Mouse (Mus musculus) heart, adult 18-20 months (tissue): Measurements from ENCODE around the gene Hmcn1. TPM values are rescaled to one million over a fixed set of nuclear protein-coding genes. Genes with fewer than 3 reads are reported as not detected.
A peak's percentile ranks its signal among the peaks of the same experiment; 100 is the strongest.

Experiments
- DNase-seq, 2 experiments: peaks; one replicate each; pipeline ENCODE4 v3.0.0; 2021 to 2022; ENCODE audit warnings: mixed read lengths in 1 of 2
- total RNA-seq, 2 experiments: library from RNA; stranded (reverse); gene quantifications; 2 replicates each; pipeline ENCODE4 v1.2.3; 2021

Hmcn1 gene
- total RNA-seq, 2 experiments from 2014 or later = 14.7 to 15.8 TPM

DNA sequence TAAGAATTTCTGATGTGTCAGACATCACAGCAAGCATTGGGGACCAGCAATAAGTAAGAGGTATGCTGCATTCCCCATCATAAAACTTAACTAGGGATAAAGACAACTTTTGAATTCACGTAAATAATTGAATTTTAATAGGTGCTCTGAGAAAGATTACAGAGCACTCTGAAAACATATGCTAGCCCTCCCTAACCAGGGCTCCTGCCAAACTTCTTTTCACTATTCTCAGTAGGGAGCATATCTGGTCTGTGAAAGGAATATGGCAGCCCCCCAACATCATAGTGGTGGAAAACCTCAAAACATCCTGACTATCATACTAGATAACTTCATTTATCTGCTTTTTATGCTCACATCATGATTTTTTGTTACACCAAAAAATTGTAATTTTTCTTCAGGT is 347.9 kb downstream of the Hmcn1 start:
- no peak for DNase-seq

DNA sequence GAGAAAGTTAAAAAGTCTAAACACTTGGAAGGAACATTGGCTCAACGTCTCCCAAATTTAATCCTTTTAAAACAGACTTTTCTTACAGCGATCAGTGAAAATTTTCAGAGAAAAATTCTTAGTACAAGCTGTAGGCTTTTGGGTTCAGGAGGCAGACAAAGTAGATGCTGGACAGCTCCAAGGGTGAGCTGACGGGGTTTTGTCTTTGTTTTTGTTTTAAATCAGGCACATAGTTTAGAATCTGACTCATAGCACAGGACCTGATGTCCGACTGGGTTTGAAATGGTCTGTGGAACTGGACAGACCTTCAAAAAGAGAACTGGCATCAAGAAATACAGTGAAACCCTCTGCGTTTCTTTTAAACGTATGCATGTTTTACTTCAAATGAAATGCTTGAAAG is 353.7 kb downstream of the Hmcn1 start:
- DNase-seq = no peak

DNA sequence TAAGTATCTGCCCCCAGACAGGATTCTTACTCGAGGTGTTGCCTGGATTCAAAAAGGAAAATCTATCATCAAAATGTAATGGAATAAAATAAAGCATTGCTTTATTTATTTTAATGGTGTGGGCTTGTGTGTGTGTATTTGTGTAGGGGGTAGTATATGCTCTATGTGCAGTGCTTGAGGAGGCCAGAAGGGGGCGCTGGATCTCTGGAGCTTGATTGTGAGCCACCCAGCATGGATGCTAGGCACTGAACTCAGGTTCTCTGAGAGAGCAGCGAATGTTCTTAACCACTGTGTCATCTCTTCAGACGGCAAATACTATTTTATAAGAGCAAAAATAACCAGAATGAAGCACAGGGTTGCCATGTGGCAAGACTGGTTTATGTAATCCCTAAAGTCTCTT is 360.7 kb downstream of the Hmcn1 start:
- DNase-seq = no peak

DNA sequence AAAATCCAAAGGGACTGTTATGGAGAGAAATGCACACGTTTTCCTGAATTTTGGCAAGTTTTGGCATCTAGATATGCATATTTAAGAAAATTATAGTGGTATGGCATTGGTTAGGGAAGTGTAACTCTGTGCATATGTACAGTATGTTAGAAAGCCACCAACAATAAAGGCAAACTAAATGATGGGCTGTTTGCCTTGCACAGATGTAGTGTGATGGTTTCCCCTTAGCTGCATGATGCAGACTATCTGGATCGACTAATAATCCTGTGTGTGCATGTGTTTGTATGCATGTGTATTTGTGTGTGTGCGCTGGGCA is 361.4 kb downstream of the Hmcn1 start:
- no peak for DNase-seq

DNA sequence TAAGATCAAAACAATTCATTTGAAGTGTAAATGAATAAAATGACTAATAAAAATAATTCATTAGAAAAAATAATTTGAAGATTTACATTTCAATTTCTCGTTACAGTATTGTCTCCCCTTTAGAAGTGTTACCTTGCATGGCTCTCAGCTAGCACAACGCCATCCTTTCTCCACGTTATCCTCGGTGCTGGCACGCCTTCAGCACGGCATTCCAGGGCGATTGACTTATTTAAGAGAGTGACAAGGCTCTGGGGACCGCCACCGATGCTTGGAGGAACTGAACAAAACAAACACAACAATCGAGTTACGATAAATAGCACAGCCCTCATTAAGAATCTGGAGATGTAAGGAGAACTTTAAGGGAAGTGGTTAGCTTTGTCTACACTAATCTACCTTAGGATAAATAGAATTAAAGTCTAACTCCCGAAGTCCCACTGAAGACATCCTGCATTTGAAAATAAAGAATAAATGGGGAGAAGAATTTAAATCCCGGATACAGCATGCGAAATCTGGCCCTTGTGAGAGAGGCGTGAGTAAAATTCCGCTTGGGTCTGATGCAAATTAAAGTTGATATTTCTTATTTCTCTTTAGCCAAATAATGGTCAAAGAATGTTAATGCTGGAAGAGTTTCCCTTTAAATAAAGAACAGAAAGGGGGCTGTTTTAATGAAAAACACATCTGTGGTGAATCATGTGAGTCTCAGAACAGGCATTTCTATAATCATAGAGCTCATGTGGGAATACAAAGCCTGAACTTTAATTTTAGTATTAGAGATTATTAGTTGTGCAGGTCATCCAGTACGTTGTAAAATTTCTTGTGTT is 362.0 kb downstream of the Hmcn1 start:
- no peak for DNase-seq

DNA sequence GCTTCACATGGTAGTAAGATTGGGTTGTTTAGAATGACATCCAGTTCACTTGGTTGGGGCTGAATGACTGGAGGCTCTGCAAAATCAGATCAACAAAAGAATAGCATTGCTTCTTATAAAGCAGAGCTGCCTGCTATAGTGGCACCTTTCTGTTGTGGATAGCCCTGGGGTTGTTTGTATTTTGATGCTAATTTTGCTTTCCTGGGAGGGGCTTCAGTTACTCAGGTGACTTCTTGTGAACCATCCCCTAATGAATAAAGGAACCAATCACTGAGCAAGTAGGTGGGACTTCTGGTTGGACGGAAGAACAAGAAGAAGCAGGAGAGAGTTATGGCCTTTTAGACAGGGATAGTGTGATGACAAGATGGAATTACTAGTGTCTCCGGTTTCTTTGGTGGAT is 370.0 kb downstream of the Hmcn1 start:
- DNase-seq = no peak

DNA sequence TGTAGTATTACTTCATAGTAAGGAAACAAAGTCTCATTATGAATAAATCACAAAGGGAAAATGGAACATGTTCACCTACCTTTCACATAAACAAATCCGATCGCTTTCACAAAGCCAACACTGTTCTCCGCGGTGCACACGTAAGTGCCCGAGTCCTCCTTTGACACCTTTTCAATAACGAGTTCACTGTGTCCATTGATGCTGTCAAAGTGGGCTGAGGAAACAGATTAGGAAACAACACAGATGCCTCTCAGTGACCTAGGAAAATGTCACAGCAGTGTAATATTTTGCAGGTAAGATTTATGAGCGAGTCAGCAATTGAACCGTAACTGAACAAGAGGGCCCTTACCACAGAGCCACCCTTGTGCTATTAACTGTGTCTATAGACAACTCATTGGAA is 382.7 kb downstream of the Hmcn1 start:
- DNase-seq = no peak

DNA sequence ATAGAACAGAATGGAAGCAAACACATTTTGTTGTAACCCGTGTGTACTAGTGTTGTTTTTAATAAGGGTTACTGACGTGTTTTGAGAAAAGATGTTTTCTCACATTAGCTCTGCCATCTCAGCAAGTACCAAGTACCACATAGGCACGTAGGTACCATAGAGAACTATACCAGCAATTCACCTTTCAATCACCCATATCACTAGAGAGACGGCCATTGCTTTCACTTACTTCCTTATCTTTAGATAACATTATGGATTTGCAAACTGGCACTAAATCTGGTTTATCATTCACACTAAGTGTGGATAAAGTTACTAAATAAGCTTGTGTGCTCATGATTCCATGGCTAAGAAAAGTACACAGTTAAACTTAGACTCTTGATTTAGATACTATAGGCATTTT is 387.1 kb downstream of the Hmcn1 start:
- DNase-seq = no peak

DNA sequence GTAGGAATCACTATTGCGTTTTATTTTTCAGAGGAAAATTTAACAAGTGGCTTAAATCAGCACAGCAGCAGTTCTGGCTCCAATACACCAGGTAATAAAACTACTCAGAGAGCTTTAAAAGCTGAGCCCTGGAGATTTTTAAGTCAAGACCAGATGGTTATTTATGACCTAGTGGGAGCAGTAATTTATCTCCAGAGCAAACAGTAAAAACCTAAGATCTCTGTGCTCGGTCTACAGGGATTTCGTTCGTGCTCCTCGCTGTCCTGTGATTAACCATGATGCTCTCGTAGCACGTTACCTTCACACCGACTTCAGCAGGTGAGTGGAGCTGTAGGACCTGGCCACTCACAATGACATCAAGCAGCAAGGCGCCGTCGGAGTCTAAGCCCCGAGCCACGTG is 399.6 kb downstream of the Hmcn1 start:
- no peak for DNase-seq

DNA sequence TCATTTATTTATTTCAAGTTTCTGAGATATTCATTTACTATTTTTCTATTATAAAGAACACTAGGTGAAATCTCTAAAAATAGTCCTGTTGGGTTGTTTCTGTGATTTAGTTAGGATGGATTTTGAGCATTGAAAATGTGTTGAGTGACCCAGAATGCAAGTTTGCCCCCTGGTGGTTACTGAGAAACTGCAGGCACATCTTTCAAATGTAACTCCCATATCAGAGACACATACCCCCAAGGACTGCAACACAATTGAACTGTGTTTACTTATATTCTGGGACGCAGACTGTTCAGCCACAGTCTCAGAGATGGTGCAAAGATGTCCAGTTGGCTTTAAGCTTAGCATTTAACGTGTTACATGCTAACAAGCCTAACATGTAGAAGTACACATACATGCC is 402.0 kb downstream of the Hmcn1 start:
- peak; percentile 27 to 79 for DNase-seq

DNA sequence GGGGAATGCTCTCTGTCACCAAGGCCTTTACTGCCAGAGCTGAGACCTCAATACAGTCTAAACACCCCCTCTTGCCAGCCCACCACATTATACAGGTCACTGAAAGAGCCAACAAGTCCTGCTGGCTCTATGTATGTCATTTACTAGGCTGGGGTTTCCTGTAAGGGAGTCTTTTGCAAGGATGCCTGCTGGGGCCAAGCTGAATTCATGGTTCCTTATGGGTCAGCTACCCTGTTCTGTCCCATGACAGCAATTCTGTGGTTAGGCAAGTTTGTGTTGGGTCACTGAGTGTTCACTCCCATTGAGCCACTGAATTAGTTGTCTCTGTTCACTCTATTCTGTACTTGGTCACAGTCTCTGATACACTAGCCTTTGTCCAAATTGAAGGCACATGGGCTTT is 405.8 kb downstream of the Hmcn1 start:
- DNase-seq = no peak

DNA sequence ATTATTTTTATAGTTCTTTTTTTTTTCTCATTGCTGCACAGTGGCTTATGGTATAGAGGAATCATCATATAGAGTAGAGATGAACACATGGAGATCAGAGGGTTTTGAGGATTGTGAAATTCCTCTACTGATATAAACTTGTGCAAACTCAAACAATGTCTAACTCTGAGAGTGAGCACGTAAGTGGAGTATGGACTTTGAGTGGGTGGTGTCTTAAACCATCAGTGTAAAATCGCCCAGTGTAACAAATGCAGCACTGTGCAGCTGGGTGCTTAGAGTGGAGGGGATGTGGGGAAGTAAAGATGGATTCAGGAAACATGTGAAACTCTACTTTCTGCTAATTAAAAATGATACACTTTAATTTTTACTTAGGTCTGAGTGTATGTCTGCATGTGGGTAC is 408.8 kb downstream of the Hmcn1 start:
- DNase-seq = no peak

DNA sequence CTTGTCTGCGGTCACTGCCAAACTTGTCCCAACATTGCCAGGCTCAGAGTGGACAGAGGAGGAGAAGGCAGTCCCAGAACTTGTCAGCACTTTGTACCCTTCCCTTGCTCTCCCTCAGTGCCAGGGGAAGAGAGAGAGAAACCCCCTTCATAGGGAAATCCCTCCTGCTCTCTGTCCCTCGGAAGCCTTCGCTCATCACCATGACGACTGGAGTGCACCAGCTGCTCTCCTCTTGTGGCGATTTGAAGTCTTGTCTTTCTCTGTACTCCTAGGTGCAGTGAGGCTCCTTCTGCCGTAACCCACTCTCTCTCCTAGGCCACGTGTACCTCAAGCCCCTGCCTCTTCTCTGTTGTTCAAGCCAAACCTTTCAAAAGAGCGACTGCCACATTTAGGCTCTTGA is 409.5 kb downstream of the Hmcn1 start:
- no peak for DNase-seq

DNA sequence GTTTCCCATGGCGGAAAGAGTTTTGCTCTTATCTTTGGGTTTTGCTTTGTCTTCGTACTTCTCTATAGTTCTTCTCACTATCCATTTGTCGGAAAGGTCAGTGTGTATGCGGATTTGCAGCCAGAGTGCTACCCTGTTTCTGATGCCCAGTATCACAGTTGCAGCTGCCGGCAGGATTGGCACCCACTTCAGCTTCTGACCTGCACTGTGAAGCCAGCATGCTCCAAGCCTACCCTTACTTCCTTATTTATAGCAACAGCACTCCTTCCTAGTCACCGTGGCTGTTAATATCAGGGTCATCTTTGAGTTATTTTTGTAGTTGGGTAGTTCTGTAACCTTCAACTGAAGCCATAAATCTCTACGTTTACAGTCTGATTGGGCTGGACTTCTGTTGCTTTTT is 412.7 kb downstream of the Hmcn1 start:
- DNase-seq = peak; percentile 18 to 63

DNA sequence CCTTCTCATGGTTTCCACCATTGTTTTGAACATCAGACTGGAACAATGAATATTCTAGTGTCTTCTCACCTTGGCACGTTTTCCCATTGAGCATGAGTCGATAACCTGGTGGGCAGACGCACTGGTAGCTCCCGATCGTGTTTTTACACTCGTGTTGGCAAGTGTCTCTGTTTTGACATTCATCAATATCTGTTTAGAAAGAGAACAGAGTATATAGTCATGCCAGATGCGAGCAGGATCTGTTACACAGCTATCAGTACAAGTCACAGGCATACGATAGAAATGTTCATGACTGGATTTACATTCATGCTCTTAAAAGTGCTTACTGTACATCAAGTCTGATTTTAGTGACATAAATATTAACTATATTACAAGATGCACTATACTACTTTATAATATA is 419.8 kb downstream of the Hmcn1 start:
- DNase-seq = no peak

DNA sequence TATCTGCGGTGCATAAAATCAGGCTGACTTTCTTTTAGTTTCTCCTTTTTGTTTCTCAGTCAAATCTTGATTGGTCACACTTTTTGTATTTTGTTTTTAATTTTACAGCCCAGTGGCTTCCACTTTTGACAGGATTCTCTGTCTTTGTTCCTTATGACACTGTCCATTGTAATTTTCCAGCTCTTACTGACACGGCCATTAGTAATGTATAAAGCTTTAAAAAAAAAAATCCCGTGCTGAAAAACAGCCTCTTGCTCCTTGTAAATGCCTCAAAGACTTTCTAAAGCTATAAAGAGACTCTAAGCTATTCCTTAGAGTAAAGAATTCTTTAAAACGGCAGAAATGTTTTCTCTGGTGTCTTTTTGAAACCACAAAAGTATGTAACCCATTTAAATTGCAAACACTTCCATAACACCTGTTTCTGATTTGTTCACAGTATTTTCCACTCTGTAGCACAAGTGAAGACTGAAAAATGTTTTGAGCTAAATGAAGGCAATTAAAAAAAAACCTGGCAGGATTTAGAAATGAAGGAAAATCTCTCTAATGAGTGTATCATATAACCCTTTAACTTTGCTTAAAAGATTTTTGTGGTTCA is 422.6 kb downstream of the Hmcn1 start:
- DNase-seq = no peak

DNA sequence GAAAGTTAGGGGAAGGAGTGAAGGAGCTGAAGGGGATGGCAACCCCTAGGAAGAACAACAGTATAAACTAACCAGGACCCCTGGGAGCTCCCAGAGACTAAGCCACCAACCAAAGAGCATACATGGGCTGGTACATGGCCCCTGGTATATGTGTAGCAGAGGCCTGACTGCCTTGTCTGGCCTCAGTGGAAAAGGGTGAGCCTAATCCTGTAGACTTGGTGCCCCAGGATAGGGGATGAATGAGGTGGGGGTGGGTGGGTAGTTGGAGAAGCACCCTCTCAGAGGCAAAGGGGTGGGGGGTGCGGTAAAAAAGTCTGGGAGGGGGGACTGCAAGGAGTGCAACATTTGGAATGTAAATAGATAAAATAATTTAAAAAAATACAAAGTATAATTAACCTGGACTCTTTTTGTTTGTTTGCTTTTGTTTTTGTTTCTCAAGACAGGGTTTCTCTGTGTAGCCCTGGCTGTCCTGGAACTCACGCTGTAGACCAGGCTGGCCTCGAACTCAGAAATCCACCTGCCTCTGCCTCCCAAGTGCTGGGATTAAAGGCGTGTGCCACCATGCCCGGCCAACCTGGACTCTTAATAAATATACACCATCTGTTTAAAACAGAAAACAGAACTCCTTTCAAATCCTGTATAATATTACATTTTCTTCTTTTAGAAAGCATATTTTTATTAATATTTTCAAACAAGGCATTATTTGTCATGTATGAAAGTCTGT is 423.3 kb downstream of the Hmcn1 start:
- DNase-seq = no peak

DNA sequence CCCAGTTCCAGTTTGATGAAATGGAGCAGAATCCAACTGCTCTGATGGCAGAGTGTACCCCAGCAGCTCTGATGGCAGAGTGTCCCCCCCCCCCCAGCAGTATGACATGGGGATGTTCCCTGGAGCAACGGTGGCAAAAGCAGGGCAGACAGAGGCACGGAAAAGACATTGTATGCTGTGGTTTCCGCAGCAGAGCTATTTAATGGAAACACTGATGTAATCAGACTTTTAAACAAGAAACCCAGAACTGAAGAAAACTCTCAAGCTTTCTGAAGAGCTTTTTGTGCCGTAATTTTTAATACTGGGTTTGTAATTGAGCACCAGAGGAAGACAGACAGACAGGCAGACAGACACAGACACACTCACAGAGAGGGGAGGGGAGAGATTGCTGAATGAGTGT is 426.9 kb downstream of the Hmcn1 start:
- no peak for DNase-seq

DNA sequence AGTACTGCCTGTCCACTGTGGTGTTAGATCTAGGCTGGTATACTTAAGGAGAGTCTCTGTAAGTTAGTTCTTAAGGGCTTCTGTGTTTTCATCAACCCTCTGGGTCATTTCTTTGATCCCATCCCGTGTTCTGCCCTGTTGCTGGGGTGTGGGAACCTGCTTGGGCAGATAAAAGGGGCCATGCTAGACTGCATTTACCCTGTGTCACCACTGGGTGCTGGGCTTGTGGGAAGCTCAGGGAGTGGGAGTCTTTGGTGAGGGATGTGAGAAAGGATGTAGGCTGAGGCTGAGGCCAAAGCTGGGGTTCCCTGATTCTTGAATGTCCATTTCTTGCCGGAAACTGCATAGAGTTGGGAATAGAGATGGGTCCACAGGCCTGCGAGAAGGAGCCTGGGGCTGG is 436.6 kb downstream of the Hmcn1 start:
- no peak for DNase-seq

DNA sequence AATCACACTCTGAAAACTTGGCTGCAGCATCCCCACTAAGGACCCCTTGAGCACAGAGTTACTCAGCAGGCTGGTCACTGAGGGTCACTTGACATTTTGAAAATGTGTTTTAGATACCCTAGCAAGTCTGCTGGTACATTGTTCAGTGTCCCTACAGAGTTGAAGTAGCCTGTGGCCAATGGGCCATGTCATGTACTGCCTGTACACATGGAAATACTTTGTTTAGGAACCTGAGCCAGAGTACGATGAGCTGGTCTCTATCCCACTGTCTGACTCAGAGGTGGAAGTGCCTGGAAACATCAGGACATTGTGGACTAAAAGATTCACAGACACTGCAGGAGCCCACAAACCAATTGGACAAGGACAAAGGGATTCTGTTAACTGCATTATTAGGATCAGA is 441.8 kb downstream of the Hmcn1 start:
- DNase-seq = no peak

DNA sequence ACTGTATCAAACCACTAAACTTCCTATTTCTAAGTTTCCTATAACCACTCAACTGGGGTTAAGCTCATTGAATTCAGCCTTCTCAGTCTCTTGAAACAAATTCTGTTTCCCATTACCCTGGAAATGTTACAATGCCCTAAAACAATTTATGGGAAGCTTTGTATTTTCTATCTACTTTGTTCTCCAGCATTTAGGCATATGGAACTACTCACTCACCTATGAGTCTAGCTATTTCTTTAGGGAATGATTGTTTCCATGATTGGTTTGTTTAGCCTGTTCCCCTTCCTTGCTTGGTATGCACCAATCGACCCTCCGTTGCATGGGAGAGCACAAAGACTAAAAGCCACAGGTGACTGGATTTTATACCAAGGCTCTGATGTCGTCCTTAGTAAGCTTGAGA is 446.8 kb downstream of the Hmcn1 start:
- no peak for DNase-seq

DNA sequence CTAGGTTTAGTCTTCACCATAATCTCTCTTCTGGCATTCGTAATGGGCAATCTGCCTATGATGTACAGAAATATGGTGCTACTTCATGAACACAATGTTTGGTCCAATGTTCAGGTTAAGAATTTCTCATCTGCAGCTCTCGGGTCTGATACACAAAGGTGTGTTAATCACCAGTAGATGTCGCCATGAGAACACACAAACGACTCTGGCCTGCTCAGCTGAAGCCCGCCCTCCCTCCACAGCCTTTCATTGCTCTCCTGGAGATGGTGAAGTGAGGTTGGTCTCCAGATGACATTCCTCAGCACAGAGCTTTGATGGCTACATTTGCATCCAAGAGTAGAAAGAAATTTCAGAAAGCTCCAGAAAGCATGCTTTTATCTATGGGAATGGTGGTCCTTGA is 453.0 kb downstream of the Hmcn1 start:
- peak; percentile 9 to 25 for DNase-seq

DNA sequence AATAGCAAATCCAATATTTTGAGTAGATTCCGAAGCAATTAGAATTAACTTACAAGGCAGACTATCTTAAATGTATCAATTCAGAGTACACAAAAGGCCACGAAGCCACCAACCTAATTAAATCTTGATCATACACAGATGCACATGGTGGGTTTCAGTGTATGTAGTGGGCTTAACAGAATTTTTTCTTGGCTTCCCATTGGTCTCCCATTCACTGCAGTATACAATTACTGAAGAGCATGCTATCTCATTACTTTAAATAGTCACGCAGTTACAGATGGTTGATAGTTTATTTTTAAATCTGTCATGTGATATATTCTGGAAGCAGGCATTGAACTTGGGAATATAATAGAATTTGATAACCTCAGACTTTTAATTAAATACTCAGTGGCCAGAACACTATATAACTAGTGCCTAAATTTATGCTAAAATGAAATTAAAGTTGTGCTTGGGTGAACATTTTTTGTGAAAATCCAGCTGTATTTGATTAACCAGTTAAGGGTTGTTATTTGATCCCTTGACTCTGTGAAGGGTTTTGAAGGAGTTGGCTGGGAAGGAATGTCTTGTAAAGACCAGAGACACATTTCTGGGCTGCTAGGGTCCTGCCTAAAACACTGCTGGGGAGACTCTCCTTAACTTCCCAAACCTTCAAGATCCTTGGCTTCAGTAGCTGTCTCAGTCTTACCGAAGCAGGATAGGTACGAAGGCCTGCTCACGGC is 455.7 kb downstream of the Hmcn1 start:
- no peak for DNase-seq
